Mouse (Mus musculus) bone marrow, adult 2 months (tissue): Measurements from ENCODE around the gene Arhgef40.

Experiments used
- CTCF ChIP-seq: fragments of 200-500 bp; IDR thresholded peaks from 2 replicates; pipeline ENCODE4 v1.5.1; 2011; ENCODE audit warnings: low read length, control low read depth; ENCODE audit not compliant: control insufficient read depth, insufficient read depth
- POLR2A ChIP-seq: fragments of 200-500 bp; IDR thresholded peaks from 2 replicates; pipeline ENCODE4 v1.6.1; 2011; ENCODE audit warnings: low read depth, mild to moderate bottlenecking, control low read depth, low read length, borderline replicate concordance; ENCODE audit not compliant: control insufficient read depth

DNA sequence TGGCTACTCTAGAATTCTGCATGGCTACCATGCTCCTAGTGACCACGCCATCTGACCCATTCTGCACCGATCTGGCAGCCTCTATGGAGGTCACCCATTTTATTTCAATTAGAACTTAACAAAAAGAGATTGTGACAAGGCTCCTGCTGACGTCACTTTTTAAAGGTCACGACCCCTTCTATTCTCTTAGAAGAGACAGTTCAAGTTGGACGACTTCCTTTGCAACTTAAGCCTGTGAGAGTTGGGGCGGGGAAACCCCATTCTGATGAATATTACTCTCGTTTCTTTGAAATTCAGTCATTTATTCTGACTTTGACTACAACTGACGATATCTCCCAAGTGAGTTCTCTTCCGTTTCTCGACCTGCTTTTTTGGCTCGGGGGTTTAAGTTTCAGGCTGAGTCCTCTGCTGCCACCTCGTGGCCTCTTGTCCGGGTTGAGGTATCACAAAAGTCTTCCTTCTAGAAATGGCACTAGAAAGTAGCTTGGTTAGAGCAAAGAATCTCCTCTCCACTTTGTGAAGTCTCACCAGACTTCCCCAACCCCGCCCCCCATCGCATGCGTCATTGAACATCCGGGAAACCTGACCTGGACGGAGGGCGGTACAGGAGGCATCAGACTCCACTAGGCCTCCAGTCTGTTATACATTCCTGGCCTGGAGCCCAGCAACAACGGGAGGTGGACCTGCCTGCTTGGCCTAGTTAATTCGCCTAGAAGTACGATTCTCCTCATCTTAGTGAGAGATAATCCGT is 38.4 kb downstream of the Arhgef40 start:
- TF ChIP-seq CTCF, result peak; percentile 80
- no peak for TF ChIP-seq POLR2A
